Mouse (Mus musculus) bone marrow, adult 2 months (tissue): ENCODE data around the gene Kifap3.
"Not testable (repeated sequence)": the region's sequence is repeated elsewhere in the genome, so short reads cannot be mapped to it uniquely, and the experiment has no call there.

Experiments
- CTCF ChIP-seq: fragments of 200-500 bp; IDR thresholded peaks from 2 replicates; pipeline ENCODE4 v1.5.1; 2011; ENCODE audit warnings: low read length, control low read depth; ENCODE audit not compliant: control insufficient read depth, insufficient read depth
- POLR2A ChIP-seq: fragments of 200-500 bp; IDR thresholded peaks from 2 replicates; pipeline ENCODE4 v1.6.1; 2011; ENCODE audit warnings: low read depth, mild to moderate bottlenecking, control low read depth, low read length, borderline replicate concordance; ENCODE audit not compliant: control insufficient read depth

- TF ChIP-seq CTCF, POLR2A: not testable (repeated sequence)
These were observed 59.1 kb downstream of the Kifap3 start for GRCm38 (mm10) chr1:163838482-163838881.
